ENCODE assay signal across 9 mouse cellular contexts in genomic region chr10:23795871-23796520, GRCm38 (mm10). TPM values are rescaled to one million over a fixed set of nuclear protein-coding genes. Genes with fewer than 3 reads are reported as not detected.
DNase-seq lines count a peak whose midpoint lies in the region; ATAC-seq lines count a peak whose summit lies in the region.
"Had no signal": no experiment of that assay in that cellular context is flagged by ENCODE, and none has a peak within 500 bp of the region (broad histone marks: within the 10 kb centered on the region; RNA-seq: fewer than 3 reads in every experiment).

No protein-coding gene starts in this region.

- H3K27me3 ChIP-seq in kidney, embryonic 15.5 days, result no peaks in the 10 kb centered on the region
- H3K27me3 ChIP-seq in embryonic facial prominence, embryonic 12.5 days, result no peaks in the 10 kb centered on the region
- H3K27me3 ChIP-seq in hindbrain, embryonic 14.5 days (ENCODE audit: control insufficient read depth, insufficient read depth, low read length), result no peaks in the 10 kb centered on the region
- no peaks in the 10 kb centered on the region for H3K27me3 ChIP-seq in midbrain, embryonic 15.5 days (replicated peaks)

- H3K4me2 ChIP-seq in kidney, embryonic 15.5 days, result peak overlapping the region; percentile 65
- peak overlapping the region; percentile 59 for H3K4me2 ChIP-seq in embryonic facial prominence, embryonic 12.5 days (replicated peaks)
- peak overlapping the region; percentile 72 for H3K4me2 ChIP-seq in hindbrain, embryonic 14.5 days (replicated peaks)
- peak overlapping the region; percentile 62 for H3K4me2 ChIP-seq in midbrain, embryonic 15.5 days

- 66% methylated on average over 9 of the region's 9 CpGs for WGBS in kidney, embryonic 15.5 days
- 57% methylated on average over 9 of the region's 9 CpGs for WGBS in embryonic facial prominence, embryonic 12.5 days
- WGBS in hindbrain, embryonic 14.5 days, result 44% methylated on average over 9 of the region's 9 CpGs
- WGBS in midbrain, embryonic 15.5 days, result 44% methylated on average over 9 of the region's 9 CpGs

- H3K4me3 ChIP-seq in kidney, embryonic 15.5 days (replicated peaks), result peak overlapping the region; percentile 75
- H3K4me3 ChIP-seq in embryonic facial prominence, embryonic 12.5 days, result peak overlapping the region; percentile 55
- H3K4me3 ChIP-seq in hindbrain, embryonic 14.5 days (replicated peaks; ENCODE audit: low read length), result peak overlapping the region; percentile 49
- H3K4me3 ChIP-seq in midbrain, embryonic 15.5 days, result peak overlapping the region; percentile 67

- 0 out of 2 replicates have a peak, but pooled peaks cover 14% of the 10 kb centered on the region for H3K4me1 ChIP-seq in kidney, embryonic 15.5 days
- peaks cover 5% of the 10 kb centered on the region for H3K4me1 ChIP-seq in embryonic facial prominence, embryonic 12.5 days
- H3K4me1 ChIP-seq in hindbrain, embryonic 14.5 days (replicated peaks; ENCODE audit: control insufficient read depth, insufficient read depth, low read length), result peaks cover 20% of the 10 kb centered on the region; the same call in 1 of the 2 replicates
- H3K4me1 ChIP-seq in midbrain, embryonic 15.5 days, result peaks cover 12% of the 10 kb centered on the region

- H3K27ac ChIP-seq in kidney, embryonic 15.5 days, result no peak overlapping the region
- H3K27ac ChIP-seq in embryonic facial prominence, embryonic 12.5 days, result no peak overlapping the region
- peak overlapping the region; percentile 70; the same call in 1 of the 2 replicates for H3K27ac ChIP-seq in hindbrain, embryonic 14.5 days
- H3K27ac ChIP-seq in midbrain, embryonic 15.5 days, result peak overlapping the region; percentile 74

- ATAC-seq in kidney, embryonic 15.5 days (replicated peaks; ENCODE audit: low FRiP score), result no peak
- no peak for ATAC-seq in embryonic facial prominence, embryonic 12.5 days (ENCODE audit: insufficient number of reproducible peaks, insufficient read depth, low FRiP score, low TSS enrichment)
- ATAC-seq in hindbrain, embryonic 14.5 days (ENCODE audit: low FRiP score), result peak; percentile 21; the same call in 1 of the 2 replicates
- peak; percentile 4 for ATAC-seq in midbrain, embryonic 15.5 days (replicated peaks)
- ATAC-seq in cerebellum, adult (ENCODE audit: insufficient number of reproducible peaks, low FRiP score, low TSS enrichment), result no peak

- H3K9ac ChIP-seq in kidney, embryonic 15.5 days, result no peak overlapping the region
- no peak overlapping the region for H3K9ac ChIP-seq in embryonic facial prominence, embryonic 12.5 days
- H3K9ac ChIP-seq in hindbrain, embryonic 14.5 days, result peak overlapping the region; percentile 69
- peak overlapping the region; percentile 63; the same call in 1 of the 2 replicates for H3K9ac ChIP-seq in midbrain, embryonic 15.5 days

- DNase-seq in kidney, adult 8-10 months, result no peak
- DNase-seq in hindbrain, embryonic 14.5 days (ENCODE audit: low spot score), result no peak
- DNase-seq in cerebellum, postnatal 4 days (ENCODE audit: low spot score in 2 of 2), result no peak
- DNase-seq in adrenal gland, postnatal 10 days, result no peak
- DNase-seq: spleen, adult 18-20 months had no signal

- no peaks in the 10 kb centered on the region for H3K9me3 ChIP-seq in kidney, embryonic 15.5 days (replicated peaks)
- H3K9me3 ChIP-seq in embryonic facial prominence, embryonic 12.5 days, result no peaks in the 10 kb centered on the region
- no peaks in the 10 kb centered on the region for H3K9me3 ChIP-seq in hindbrain, embryonic 14.5 days (ENCODE audit: control insufficient read depth, low read length)
- H3K9me3 ChIP-seq in midbrain, embryonic 15.5 days, result no peaks in the 10 kb centered on the region

- peaks cover 10% of the 10 kb centered on the region for H3K36me3 ChIP-seq in kidney, embryonic 15.5 days
- H3K36me3 ChIP-seq in embryonic facial prominence, embryonic 12.5 days, result peaks cover 8% of the 10 kb centered on the region; the same call in 1 of the 2 replicates
- peaks cover 10% of the 10 kb centered on the region for H3K36me3 ChIP-seq in hindbrain, embryonic 14.5 days (replicated peaks; ENCODE audit: control insufficient read depth, insufficient read depth)
- 0 out of 2 replicates have a peak, but pooled peaks cover 3% of the 10 kb centered on the region for H3K36me3 ChIP-seq in midbrain, embryonic 15.5 days (replicated peaks)

RNA-seq across cellular contexts. Expression of gene Slc18b1, which starts 0.8 kb away (rescaled TPM):
- 18.2 and 19.1 TPM in 2 replicates for polyA plus RNA-seq in kidney, embryonic 15.5 days (2015; fragmentation: Nextera tagmentation; extraction: Ambion mirVana)
- polyA plus RNA-seq in embryonic facial prominence, embryonic 12.5 days (2016; fragmentation: Nextera tagmentation; extraction: Ambion mirVana), result 22.4 and 24.2 TPM in 2 replicates
- 22.6 and 25.5 TPM in 2 replicates for polyA plus RNA-seq in hindbrain, embryonic 14.5 days (2014; fragmentation: Nextera tagmentation; extraction: Ambion mirVana)
- polyA plus RNA-seq in midbrain, embryonic 15.5 days (2015; fragmentation: Nextera tagmentation; extraction: Ambion mirVana), result 15.4 and 16.6 TPM in 2 replicates
- 10 to 100 TPM; 24.8 to 34.7 TPM for total RNA-seq in adrenal gland, postnatal 10 days (2021)

RNA-seq across cellular contexts. Expression of gene Rps12, which starts 8.9 kb away (rescaled TPM):
- polyA plus RNA-seq in kidney, embryonic 15.5 days (2015; fragmentation: Nextera tagmentation; extraction: Ambion mirVana), result 195 and 221 TPM in 2 replicates
- polyA plus RNA-seq in embryonic facial prominence, embryonic 12.5 days (2016; fragmentation: Nextera tagmentation; extraction: Ambion mirVana), result 154 and 172 TPM in 2 replicates
- 114 and 132 TPM in 2 replicates for polyA plus RNA-seq in hindbrain, embryonic 14.5 days (2014; fragmentation: Nextera tagmentation; extraction: Ambion mirVana)
- polyA plus RNA-seq in midbrain, embryonic 15.5 days (2015; fragmentation: Nextera tagmentation; extraction: Ambion mirVana), result 84.7 and 98.7 TPM in 2 replicates
- 100 to 1,000 TPM; 477 to 532 TPM for total RNA-seq in adrenal gland, postnatal 10 days (2021)

RNA-seq across cellular contexts. Expression of gene Vnn3, which starts 55.3 kb away (rescaled TPM):
- polyA plus RNA-seq in kidney, embryonic 15.5 days (2015; fragmentation: Nextera tagmentation; extraction: Ambion mirVana), result 0.27 TPM in 1 of 2 replicates, not detected in the other
- polyA plus RNA-seq in embryonic facial prominence, embryonic 12.5 days (2016; fragmentation: Nextera tagmentation; extraction: Ambion mirVana), result not detected in 2 replicates
- polyA plus RNA-seq in hindbrain, embryonic 14.5 days (2014; fragmentation: Nextera tagmentation; extraction: Ambion mirVana), result 0.12 TPM in 1 of 2 replicates, not detected in the other
- 0.09 TPM in 1 of 2 replicates, not detected in the other for polyA plus RNA-seq in midbrain, embryonic 15.5 days (2015; fragmentation: Nextera tagmentation; extraction: Ambion mirVana)
- 10 to 100 TPM; 23.1 to 37.7 TPM for total RNA-seq in adrenal gland, postnatal 10 days (2021)

Comparison
In these comparisons a context has a peak if more than half of its experiments do, and no peak if none do; other contexts are left out.
1. ATAC-seq: peak in hindbrain, embryonic 14.5 days (single experiment) and midbrain, embryonic 15.5 days (single experiment); none in kidney, embryonic 15.5 days (single experiment), embryonic facial prominence, embryonic 12.5 days (single experiment) and cerebellum, adult (single experiment).
2. H3K27ac ChIP-seq: peak in hindbrain, embryonic 14.5 days (single experiment) and midbrain, embryonic 15.5 days (single experiment); none in kidney, embryonic 15.5 days (single experiment) and embryonic facial prominence, embryonic 12.5 days (single experiment).
3. H3K9ac ChIP-seq: peak in hindbrain, embryonic 14.5 days (single experiment) and midbrain, embryonic 15.5 days (single experiment); none in kidney, embryonic 15.5 days (single experiment) and embryonic facial prominence, embryonic 12.5 days (single experiment).
4. Peak in every context shown above with its lines, with median percentiles within 50 percentile points of each other: H3K4me2 ChIP-seq and H3K4me3 ChIP-seq.